Mouse (Mus musculus): ENCODE measurements around the gene Pdzd8.

The Pdzd8 gene

GRCm38 (mm10) chr19:59276354-59276753 lies 69.2 kb downstream of the Pdzd8 start:
- no peak for DNase-seq (ENCODE audit: low spot score in 2 of 2)

GRCm38 (mm10) chr19:59273190-59273589 lies 72.4 kb downstream of the Pdzd8 start:
- DNase-seq (ENCODE audit: low spot score in 2 of 2): no peak

GRCm38 (mm10) chr19:59267417-59267963 lies 78.1 kb downstream of the Pdzd8 start:
- DNase-seq (ENCODE audit: low spot score in 2 of 2): no peak

- no peak for DNase-seq (ENCODE audit: low spot score in 2 of 2)
Measured at GRCm38 (mm10) chr19:59265907-59266306, 79.7 kb downstream of the Pdzd8 start.

- DNase-seq (ENCODE audit: low spot score in 2 of 2): no peak
Measured at GRCm38 (mm10) chr19:59264838-59265532, 80.6 kb downstream of the Pdzd8 start.

- DNase-seq (ENCODE audit: low spot score in 2 of 2): no peak
Measured at GRCm38 (mm10) chr19:59263171-59263570, 82.4 kb downstream of the Pdzd8 start.

- no peak for DNase-seq (ENCODE audit: low spot score in 2 of 2)
Measured at GRCm38 (mm10) chr19:59261604-59262003, 84.0 kb downstream of the Pdzd8 start.

- DNase-seq (ENCODE audit: low spot score in 2 of 2): peak in 1 of 2 experiments; percentile 11
Measured at GRCm38 (mm10) chr19:59260718-59261442, 84.7 kb downstream of the Pdzd8 start, which contains the start of gene Slc18a2. Gene Slc18a2 (plus strand): TSS chr19:59260896.

GRCm38 (mm10) chr19:59259633-59260032 lies 85.9 kb downstream of the Pdzd8 start:
- no peak for DNase-seq (ENCODE audit: low spot score in 2 of 2)

- DNase-seq (ENCODE audit: low spot score in 2 of 2): no peak
Measured at GRCm38 (mm10) chr19:59252651-59253050, 92.9 kb downstream of the Pdzd8 start.

- no peak for DNase-seq (ENCODE audit: low spot score in 2 of 2)
Measured at GRCm38 (mm10) chr19:59248553-59249286, 96.9 kb downstream of the Pdzd8 start.

GRCm38 (mm10) chr19:59248144-59248543 lies 97.4 kb downstream of the Pdzd8 start:
- DNase-seq (ENCODE audit: low spot score in 2 of 2): no peak

All from urinary bladder, adult 18-20 months (tissue).